Mouse (Mus musculus) myocyte (in vitro differentiated cells): ENCODE results near the gene Wdfy1.

Experiments
- CEBPB ChIP-seq: IDR thresholded peaks from 2 replicates; pipeline ENCODE4 v1.6.1; 2011; ENCODE audit warnings: mild to moderate bottlenecking, moderate library complexity; ENCODE audit not compliant: poor library complexity, insufficient read depth, severe bottlenecking
- E2F4 ChIP-seq: IDR thresholded peaks from one replicate; pipeline ENCODE4 v1.6.1; 2011; ENCODE audit warnings: mild to moderate bottlenecking, control low read depth, moderate library complexity; ENCODE audit not compliant: insufficient read depth
- MAX ChIP-seq: IDR thresholded peaks from one replicate; pipeline ENCODE4 v1.6.1; 2011; ENCODE audit warnings: low read depth, mild to moderate bottlenecking, control low read depth
- MYOD1 ChIP-seq, 3 experiments: IDR thresholded peaks; one replicate each; pipeline ENCODE4 v1.6.1; 2011; ENCODE audit warnings: control low read depth in 2 of 3, low read depth in 2 of 3, mild to moderate bottlenecking in 2 of 3, moderate library complexity in 1 of 3; ENCODE audit not compliant: insufficient read length in 2 of 3, control insufficient read depth in 1 of 3
- MYOG ChIP-seq, 3 experiments: IDR thresholded peaks; one replicate each; pipeline ENCODE4 v1.6.1; 2011; ENCODE audit warnings: control low read depth in 2 of 3, low read depth in 2 of 3, mild to moderate bottlenecking in 2 of 3; ENCODE audit not compliant: insufficient read length in 2 of 3, control insufficient read depth in 1 of 3, insufficient read depth in 1 of 3
- POLR2A ChIP-seq: IDR thresholded peaks from one replicate; pipeline ENCODE4 v1.6.1; 2011; ENCODE audit warnings: low read depth, mild to moderate bottlenecking, control low read depth, moderate library complexity; ENCODE audit not compliant: insufficient read length
- POLR2AphosphoS2 ChIP-seq: IDR thresholded peaks from one replicate; pipeline ENCODE4 v1.6.1; 2011; ENCODE audit warnings: low read depth, control low read depth; ENCODE audit not compliant: insufficient read length
- SRF ChIP-seq: IDR thresholded peaks from one replicate; pipeline ENCODE4 v1.6.1; 2011; ENCODE audit warnings: low read depth; ENCODE audit not compliant: control insufficient read depth, insufficient read length
- TCF12 ChIP-seq: IDR thresholded peaks from one replicate; pipeline ENCODE4 v1.6.1; 2011; ENCODE audit warnings: mild to moderate bottlenecking, control low read depth; ENCODE audit not compliant: poor library complexity, insufficient read depth, severe bottlenecking
- USF1 ChIP-seq: IDR thresholded peaks from one replicate; pipeline ENCODE4 v1.6.1; 2011; ENCODE audit warnings: low read depth, mild to moderate bottlenecking, control low read depth, moderate library complexity

DNA sequence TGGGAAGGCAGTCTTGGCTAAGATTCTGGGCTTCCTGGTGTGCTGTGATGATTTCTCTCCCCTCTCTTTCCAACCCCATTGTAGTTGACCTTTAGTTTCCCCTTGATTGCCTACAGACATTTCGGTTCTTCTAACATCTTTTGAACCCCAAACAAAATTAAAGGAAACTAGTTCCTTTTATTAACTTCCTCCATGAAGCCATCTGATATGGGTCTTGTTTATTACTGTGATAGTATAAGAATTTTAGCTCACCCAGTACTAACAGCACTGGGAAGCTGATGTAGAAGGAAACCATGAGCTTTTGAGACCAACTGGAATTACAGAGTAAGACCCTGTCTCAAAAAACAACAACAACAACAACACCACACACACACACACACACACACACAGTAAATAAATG, 7.7 kb downstream of the Wdfy1 start:
- TF ChIP-seq USF1 (no peak), POLR2A (no peak), MAX (no peak), CEBPB (no peak), TCF12 (no peak), MYOG (IDR thresholded peaks at IDR 0.05; ENCODE audit: control insufficient read depth in 1 of 3, insufficient read depth in 1 of 3, insufficient read length in 2 of 3, low read depth in 2 of 3) (no peak), SRF (no peak), E2F4 (no peak), POLR2AphosphoS2 (no peak), MYOD1 (IDR thresholded peaks at IDR 0.05; ENCODE audit: control insufficient read depth in 1 of 3, insufficient read length in 2 of 3, low read depth in 2 of 3) (no peak)
